Mouse (Mus musculus) stomach, postnatal 0 days (tissue): ENCODE measurements at regions not wholly inside any gene's neighbourhood (a gene's known extent, or its start where the extent isn't known, plus 50 kb on each side); places are given as distances from the start of the nearest gene placed in this dataset.

Source experiments
- ATAC-seq: fragments of 200-750 bp; cut with Nextera tagmentation; 2 replicates; pipeline ENCODE4 v1.8.0; 2017; ENCODE audit not compliant: low FRiP score, low TSS enrichment
- DNase-seq: peaks from one replicate; pipeline ENCODE4 v3.0.0-alpha.2; 2016; ENCODE audit warnings: low spot score
- H3K27ac ChIP-seq: fragments of 300-500 bp; sonication (generic); replicated peaks from 2 replicates; pipeline ENCODE4 v1.5.1; 2014; ENCODE audit warnings: mild to moderate bottlenecking, control low read depth
- H3K27me3 ChIP-seq: fragments of 300-500 bp; sonication (generic); 2 replicates; pipeline ENCODE4 v1.6.1; 2014; ENCODE audit warnings: low read length; ENCODE audit not compliant: control insufficient read depth, insufficient read depth
- H3K36me3 ChIP-seq: fragments of 300-500 bp; sonication (generic); 2 replicates; pipeline ENCODE4 v1.6.1; 2014; ENCODE audit warnings: low read length, mixed read lengths; ENCODE audit not compliant: control insufficient read depth, insufficient read depth
- H3K4me1 ChIP-seq: fragments of 300-500 bp; sonication (generic); replicated peaks from 2 replicates; pipeline ENCODE4 v1.6.1; 2014; ENCODE audit warnings: antibody characterized with exemption; ENCODE audit not compliant: control insufficient read depth, insufficient read depth
- H3K4me2 ChIP-seq: fragments of 300-500 bp; sonication (generic); replicated peaks from 2 replicates; pipeline ENCODE4 v1.6.1; 2014; ENCODE audit warnings: low read depth, mild to moderate bottlenecking, control low read depth, moderate library complexity
- H3K4me3 ChIP-seq: fragments of 300-500 bp; sonication (generic); 2 replicates; pipeline ENCODE4 v1.5.1; 2014; ENCODE audit warnings: low read depth, low read length, control low read depth
- H3K9ac ChIP-seq: fragments of 300-500 bp; sonication (generic); 2 replicates; pipeline ENCODE4 v1.6.1; 2014; ENCODE audit warnings: mild to moderate bottlenecking, low read length, control low read depth, mixed read lengths
- H3K9me3 ChIP-seq: fragments of 300-500 bp; sonication (generic); 2 replicates; pipeline ENCODE4 v1.6.1; 2016; ENCODE audit warnings: low read length; ENCODE audit not compliant: control insufficient read depth
- CTCF ChIP-seq: IDR thresholded peaks from 2 replicates; pipeline ENCODE4 v1.5.1; 2016; ENCODE audit warnings: antibody characterized with exemption, low read depth, mild to moderate bottlenecking, moderate library complexity
- EP300 ChIP-seq: optimal IDR thresholded peaks from 2 replicates; pipeline ENCODE3; 2016; ENCODE audit warnings: antibody characterized with exemption
- WGBS: fragments of 180-500 bp; shearing (Covaris S2); extraction: QIAGEN DNeasy Blood & Tissue Kit; methylation state at CpG from one replicate; pipeline ENCODE4 v1.1.7; 2014; 5-methylcytosine and 5-hydroxymethylcytosine counted together

GRCm38 (mm10) chr12:16165126-16165525 lies 348.4 kb upstream of the Trib2 start:
- no peak overlapping the region for H3K27ac ChIP-seq
- no peak overlapping the region for H3K4me2 ChIP-seq
- H3K4me1 ChIP-seq = peaks cover 4% of the 10 kb centered on the region; the same call in 1 of the 2 replicates
- TF ChIP-seq EP300 = no peak
- TF ChIP-seq CTCF = no peak
- H3K9ac ChIP-seq = no peak overlapping the region
- no peaks in the 10 kb centered on the region for H3K9me3 ChIP-seq
- DNase-seq = no peak
- H3K36me3 ChIP-seq = no peaks in the 10 kb centered on the region
- WGBS = 68% methylated on average over 4 of the region's 4 CpGs
- no peak for ATAC-seq
- H3K4me3 ChIP-seq = no peak overlapping the region
- no peaks in the 10 kb centered on the region for H3K27me3 ChIP-seq

- no peaks in the 10 kb centered on the region for H3K9me3 ChIP-seq
- no peaks in the 10 kb centered on the region for H3K27me3 ChIP-seq
- H3K4me1 ChIP-seq = no peaks in the 10 kb centered on the region
- WGBS = 66% methylated on average over 4 of the region's 4 CpGs
- TF ChIP-seq EP300 (no peak), CTCF (no peak)
- no peak overlapping the region for H3K27ac ChIP-seq
- DNase-seq (no peak), ATAC-seq (no peak)
- H3K4me3 ChIP-seq = no peak overlapping the region
- no peaks in the 10 kb centered on the region for H3K36me3 ChIP-seq
- no peak overlapping the region for H3K4me2 ChIP-seq
- no peak overlapping the region for H3K9ac ChIP-seq
These were observed 345.2 kb upstream of the Trib2 start for GRCm38 (mm10) chr12:16161947-16162346.

GRCm38 (mm10) chr12:16157896-16158295 lies 341.2 kb upstream of the Trib2 start:
- TF ChIP-seq CTCF (no peak), EP300 (no peak)
- no peak for DNase-seq

GRCm38 (mm10) chr12:16155791-16156558 lies 339.3 kb upstream of the Trib2 start:
- 33% methylated on average over 2 of the region's 2 CpGs for WGBS
- no peak for TF ChIP-seq EP300
- no peak for TF ChIP-seq CTCF
- no peak for DNase-seq
- Histone ChIP-seq H3K36me3 (no peaks in the 10 kb centered on the region), H3K27ac (no peak overlapping the region), H3K4me3 (no peak overlapping the region), H3K4me2 (no peak overlapping the region), H3K4me1 (no peaks in the 10 kb centered on the region), H3K27me3 (no peaks in the 10 kb centered on the region), H3K9ac (no peak overlapping the region), H3K9me3 (no peaks in the 10 kb centered on the region)
- ATAC-seq = no peak

More at GRCm38 (mm10) chr12:16157896-16158295, 341.2 kb upstream of the Trib2 start:
- no peaks in the 10 kb centered on the region for H3K27me3 ChIP-seq
- WGBS = 66% methylated on average over 7 of the region's 7 CpGs
- H3K4me3 ChIP-seq = no peak overlapping the region
- ATAC-seq = no peak
- no peaks in the 10 kb centered on the region for H3K9me3 ChIP-seq
- no peak overlapping the region for H3K9ac ChIP-seq
- no peak overlapping the region for H3K4me2 ChIP-seq
- H3K36me3 ChIP-seq = no peaks in the 10 kb centered on the region
- H3K27ac ChIP-seq = no peak overlapping the region
- no peaks in the 10 kb centered on the region for H3K4me1 ChIP-seq

- H3K9me3 ChIP-seq = no peaks in the 10 kb centered on the region
- WGBS = 86% methylated on average over 1 of the region's 1 CpGs
These were observed 337.5 kb upstream of the Trib2 start for GRCm38 (mm10) chr12:16154256-16154655.

GRCm38 (mm10) chr12:16152108-16152507 lies 335.4 kb upstream of the Trib2 start:
- H3K27me3 ChIP-seq = no peaks in the 10 kb centered on the region
- no peak overlapping the region for H3K4me2 ChIP-seq
- ATAC-seq (no peak), DNase-seq (no peak)
- 73% methylated on average over 11 of the region's 11 CpGs for WGBS
- no peaks in the 10 kb centered on the region for H3K9me3 ChIP-seq
- no peak overlapping the region for H3K27ac ChIP-seq
- no peak overlapping the region for H3K9ac ChIP-seq
- no peak for TF ChIP-seq CTCF
- TF ChIP-seq EP300 = no peak
- no peaks in the 10 kb centered on the region for H3K4me1 ChIP-seq
- H3K4me3 ChIP-seq = no peak overlapping the region
- H3K36me3 ChIP-seq = no peaks in the 10 kb centered on the region

More at GRCm38 (mm10) chr12:16154256-16154655, 337.5 kb upstream of the Trib2 start:
- no peaks in the 10 kb centered on the region for H3K27me3 ChIP-seq
- no peak overlapping the region for H3K4me2 ChIP-seq
- no peaks in the 10 kb centered on the region for H3K36me3 ChIP-seq
- DNase-seq = no peak
- no peak overlapping the region for H3K9ac ChIP-seq
- no peak overlapping the region for H3K4me3 ChIP-seq
- no peak overlapping the region for H3K27ac ChIP-seq
- no peak for ATAC-seq
- TF ChIP-seq CTCF (no peak), EP300 (no peak)
- H3K4me1 ChIP-seq = no peaks in the 10 kb centered on the region
